Mouse (Mus musculus): ENCODE results near the gene Ralbp1. TPM values are rescaled to one million over a fixed set of nuclear protein-coding genes. Genes with fewer than 3 reads are reported as not detected.
A peak's percentile ranks its signal among the peaks of the same experiment; 100 is the strongest.

The Ralbp1 gene
- polyA plus RNA-seq, 1 experiment from 2014 or later: 35.4 TPM

DNA sequence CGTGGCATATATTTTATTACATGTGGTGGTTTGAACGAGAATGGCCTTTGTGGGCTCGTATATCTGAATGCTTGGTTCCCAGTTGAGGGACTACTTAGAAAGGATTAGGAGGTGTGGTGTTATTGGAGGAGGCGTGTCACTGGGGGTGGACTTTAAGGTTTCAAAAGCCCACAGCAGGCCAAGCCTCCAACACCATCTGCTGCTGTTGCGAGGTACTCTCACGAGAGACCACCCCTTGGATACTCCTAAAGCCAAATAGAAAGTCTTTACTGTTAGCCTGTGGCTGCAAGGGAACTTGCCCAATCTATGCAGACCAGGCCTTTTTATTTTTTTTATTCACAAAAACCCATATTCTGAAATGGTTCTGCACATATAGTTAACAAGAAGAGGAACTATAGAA, 36.4 kb upstream of the Ralbp1 start:
- H3K36me3 ChIP-seq (ENCODE audit: control insufficient read depth, insufficient read depth, low read length): peaks cover 2% of the 10 kb centered on the region
- no peaks in the 10 kb centered on the region for H3K4me1 ChIP-seq (replicated peaks; ENCODE audit: control insufficient read depth, insufficient read depth, low read length)
- ATAC-seq (replicated peaks; ENCODE audit: low FRiP score): no peak
- H3K9ac ChIP-seq (ENCODE audit: low read length): no peak overlapping the region
- no peaks in the 10 kb centered on the region for H3K27me3 ChIP-seq (ENCODE audit: control insufficient read depth, insufficient read depth, low read length)
- no peak overlapping the region for H3K4me2 ChIP-seq (ENCODE audit: low read depth, low read length, severe bottlenecking)
- H3K4me3 ChIP-seq (ENCODE audit: low read depth, low read length): no peak overlapping the region
- no peak overlapping the region for H3K27ac ChIP-seq (ENCODE audit: low read depth, low read length)
- WGBS: 80% methylated on average over 6 of the region's 6 CpGs
- no peak for DNase-seq (ENCODE audit: low spot score)
- no peaks in the 10 kb centered on the region for H3K9me3 ChIP-seq (ENCODE audit: control insufficient read depth, low read length)

DNA sequence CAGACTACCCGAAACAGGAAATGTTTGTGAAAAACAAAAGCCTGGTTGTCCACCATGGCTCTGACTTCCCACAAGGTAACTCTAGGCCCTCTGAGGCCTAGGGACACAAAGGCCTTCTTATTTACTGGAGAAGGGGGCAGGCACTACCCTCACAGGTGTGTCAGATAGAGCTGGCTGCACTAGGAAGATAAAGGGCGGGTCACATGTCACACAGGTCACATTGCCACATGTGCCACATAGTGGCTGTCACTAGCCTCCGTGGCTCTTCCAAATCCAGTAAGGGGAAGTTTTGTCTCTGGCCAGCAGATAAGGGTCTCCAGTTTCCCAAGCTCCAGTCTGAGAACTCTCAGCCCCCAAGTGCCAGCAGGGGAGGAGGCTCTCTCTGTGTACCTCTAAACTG, 33.6 kb upstream of the Ralbp1 start:
- 80% methylated on average over 3 of the region's 3 CpGs for WGBS

DNA sequence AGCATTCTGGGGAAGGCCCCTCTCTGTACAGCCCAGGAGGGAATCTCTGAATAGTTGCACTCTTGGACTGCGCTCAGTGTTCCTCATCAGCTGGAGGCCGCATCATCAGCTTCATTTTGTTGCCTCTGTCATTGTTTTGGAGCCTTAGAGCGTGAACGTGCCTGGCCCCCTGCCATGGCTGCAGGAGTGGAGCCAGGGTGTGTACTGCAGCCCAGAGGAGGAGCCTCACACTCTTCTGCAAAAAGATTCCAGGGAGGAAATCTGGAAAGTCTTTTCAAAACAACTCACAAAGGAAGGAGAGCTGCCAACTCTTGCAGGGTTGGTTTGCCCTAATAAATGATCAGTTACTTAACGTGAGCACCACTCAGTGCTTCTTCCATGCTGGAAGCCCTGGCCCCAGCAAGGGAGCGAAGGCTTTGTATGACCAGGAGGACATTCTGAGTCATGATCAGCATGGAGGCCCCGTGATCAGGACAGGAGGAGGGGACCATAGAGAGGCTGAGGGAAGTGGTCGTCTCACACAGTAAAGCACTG, 30.6 kb upstream of the Ralbp1 start:
- ATAC-seq (replicated peaks; ENCODE audit: low FRiP score): peak; percentile 92
- Histone ChIP-seq H3K9me3 (ENCODE audit: control insufficient read depth, low read length) (no peaks in the 10 kb centered on the region), H3K36me3 (ENCODE audit: control insufficient read depth, insufficient read depth, low read length) (no peaks in the 10 kb centered on the region), H3K27me3 (ENCODE audit: control insufficient read depth, insufficient read depth, low read length) (no peaks in the 10 kb centered on the region), H3K9ac (ENCODE audit: low read length) (no peak overlapping the region), H3K4me2 (ENCODE audit: low read depth, low read length, severe bottlenecking) (no peak overlapping the region), H3K27ac (ENCODE audit: low read depth, low read length) (peak overlapping the region; percentile 80), H3K4me3 (ENCODE audit: low read depth, low read length) (no peak overlapping the region), H3K4me1 (replicated peaks; ENCODE audit: control insufficient read depth, insufficient read depth, low read length) (peaks cover 5% of the 10 kb centered on the region; the same call in 1 of the 2 replicates)
- peak; percentile 77 for DNase-seq (ENCODE audit: low spot score)
- 19% methylated on average over 8 of the region's 8 CpGs for WGBS

More for the DNA sequence above, 33.6 kb upstream of the Ralbp1 start:
- peaks cover 2% of the 10 kb centered on the region for H3K36me3 ChIP-seq (ENCODE audit: control insufficient read depth, insufficient read depth, low read length)
- H3K9me3 ChIP-seq (ENCODE audit: control insufficient read depth, low read length): no peaks in the 10 kb centered on the region
- H3K9ac ChIP-seq (ENCODE audit: low read length): no peak overlapping the region
- ATAC-seq (replicated peaks; ENCODE audit: low FRiP score) (no peak), DNase-seq (ENCODE audit: low spot score) (no peak)
- no peaks in the 10 kb centered on the region for H3K27me3 ChIP-seq (ENCODE audit: control insufficient read depth, insufficient read depth, low read length)
- no peak overlapping the region for H3K4me2 ChIP-seq (ENCODE audit: low read depth, low read length, severe bottlenecking)
- H3K27ac ChIP-seq (ENCODE audit: low read depth, low read length): no peak overlapping the region
- H3K4me1 ChIP-seq (replicated peaks; ENCODE audit: control insufficient read depth, insufficient read depth, low read length): peaks cover 5% of the 10 kb centered on the region; the same call in 1 of the 2 replicates
- H3K4me3 ChIP-seq (ENCODE audit: low read depth, low read length): no peak overlapping the region

DNA sequence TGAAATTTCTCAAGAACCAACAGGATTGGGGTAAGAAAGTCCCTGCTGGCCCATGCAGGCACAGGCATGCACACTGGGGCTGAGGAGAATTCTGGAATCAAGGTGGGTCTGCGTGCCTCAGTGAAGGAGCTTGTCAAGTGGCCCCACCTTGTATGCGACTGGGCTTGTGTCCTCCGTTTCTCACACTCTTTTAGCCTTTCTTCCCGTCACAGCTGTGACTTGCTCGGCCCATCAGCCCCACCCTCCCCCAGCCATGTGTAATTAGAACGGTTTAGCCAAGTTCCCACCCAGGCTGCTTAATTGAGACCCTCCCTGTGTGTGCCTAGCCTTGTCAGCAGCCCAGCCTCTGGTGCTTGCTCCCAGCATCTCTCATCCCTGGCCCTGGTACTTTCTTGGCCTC, 28.5 kb upstream of the Ralbp1 start:
- H3K9me3 ChIP-seq (ENCODE audit: control insufficient read depth, low read length): no peaks in the 10 kb centered on the region
- WGBS: 36% methylated on average over 6 of the region's 6 CpGs
- no peak overlapping the region for H3K4me2 ChIP-seq (ENCODE audit: low read depth, low read length, severe bottlenecking)
- H3K36me3 ChIP-seq (ENCODE audit: control insufficient read depth, insufficient read depth, low read length): no peaks in the 10 kb centered on the region
- H3K27me3 ChIP-seq (ENCODE audit: control insufficient read depth, insufficient read depth, low read length): no peaks in the 10 kb centered on the region
- no peak overlapping the region for H3K4me3 ChIP-seq (ENCODE audit: low read depth, low read length)
- ATAC-seq (replicated peaks; ENCODE audit: low FRiP score) (0 out of 2 replicates have a peak, but pooled peaks have one; percentile 24), DNase-seq (ENCODE audit: low spot score) (no peak)
- no peak overlapping the region for H3K9ac ChIP-seq (ENCODE audit: low read length)
- peaks cover 5% of the 10 kb centered on the region; the same call in 1 of the 2 replicates for H3K4me1 ChIP-seq (replicated peaks; ENCODE audit: control insufficient read depth, insufficient read depth, low read length)
- H3K27ac ChIP-seq (ENCODE audit: low read depth, low read length): no peak overlapping the region

DNA sequence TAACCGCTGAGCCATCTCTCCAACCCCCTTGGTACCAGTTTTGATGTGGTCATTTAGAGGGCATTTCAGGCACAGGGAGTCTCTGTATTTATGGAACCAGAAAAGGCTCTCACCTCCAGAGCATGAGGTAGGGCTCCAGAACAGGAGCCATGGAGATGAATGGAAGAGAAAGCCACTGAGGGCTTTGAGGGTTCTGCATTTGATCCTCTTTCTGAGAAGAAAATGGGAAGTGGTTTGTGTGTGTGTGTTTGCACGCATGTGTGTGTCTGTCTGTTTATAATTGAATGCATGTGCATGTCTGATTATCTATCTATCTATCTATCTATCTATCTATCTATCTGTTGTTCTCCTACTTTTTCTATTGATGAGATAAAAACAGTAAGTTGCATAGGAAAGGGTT, 26.6 kb upstream of the Ralbp1 start:
- Histone ChIP-seq H3K4me1 (replicated peaks; ENCODE audit: control insufficient read depth, insufficient read depth, low read length) (peaks cover 5% of the 10 kb centered on the region; the same call in 1 of the 2 replicates), H3K4me2 (ENCODE audit: low read depth, low read length, severe bottlenecking) (no peak overlapping the region), H3K27me3 (ENCODE audit: control insufficient read depth, insufficient read depth, low read length) (no peaks in the 10 kb centered on the region), H3K36me3 (ENCODE audit: control insufficient read depth, insufficient read depth, low read length) (no peaks in the 10 kb centered on the region), H3K4me3 (ENCODE audit: low read depth, low read length) (no peak overlapping the region), H3K9me3 (ENCODE audit: control insufficient read depth, low read length) (no peaks in the 10 kb centered on the region), H3K27ac (ENCODE audit: low read depth, low read length) (no peak overlapping the region), H3K9ac (ENCODE audit: low read length) (no peak overlapping the region)
- WGBS: 84% methylated on average over 2 of the region's 2 CpGs
- ATAC-seq (replicated peaks; ENCODE audit: low FRiP score) (no peak), DNase-seq (ENCODE audit: low spot score) (no peak)

DNA sequence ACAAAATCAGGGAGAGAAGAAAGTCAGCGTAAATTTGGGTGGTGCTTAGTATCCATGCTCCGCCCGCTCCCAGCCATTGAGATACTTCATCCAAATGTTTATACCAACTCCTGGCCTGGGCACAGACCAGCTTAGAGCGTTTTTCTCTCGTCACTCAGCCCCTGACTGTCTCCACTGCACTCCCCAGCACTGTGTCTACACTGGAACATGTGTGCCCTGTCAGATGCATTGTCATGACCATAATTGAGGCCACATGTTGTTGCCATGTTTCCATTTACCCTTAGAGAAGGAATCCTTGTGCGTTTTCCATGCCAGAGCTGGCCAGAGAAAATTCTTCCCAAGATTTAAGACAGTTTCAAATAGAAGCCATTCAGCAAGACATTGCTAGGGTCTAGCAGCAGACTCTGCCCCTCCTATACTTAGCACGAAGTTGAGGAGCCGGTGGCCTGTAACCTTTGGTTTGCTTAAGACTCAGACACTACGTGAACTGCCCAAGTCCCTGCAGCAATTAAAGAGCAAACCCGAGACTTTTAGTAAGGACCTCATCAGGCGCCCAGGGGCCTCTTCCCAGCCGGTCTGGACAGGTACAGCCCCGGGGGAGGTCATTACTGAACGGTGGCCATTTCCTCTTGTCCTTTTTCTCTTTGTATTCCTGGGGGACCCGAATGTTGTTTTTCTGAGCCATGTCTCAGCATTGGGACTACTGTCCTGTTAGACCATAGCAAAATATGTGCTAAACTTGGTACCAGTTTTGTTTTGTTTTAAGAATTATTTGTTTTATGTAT, 25.9 kb upstream of the Ralbp1 start:
- Histone ChIP-seq H3K9ac (ENCODE audit: low read length) (no peak overlapping the region), H3K4me1 (replicated peaks; ENCODE audit: control insufficient read depth, insufficient read depth, low read length) (peaks cover 5% of the 10 kb centered on the region; the same call in 1 of the 2 replicates), H3K27me3 (ENCODE audit: control insufficient read depth, insufficient read depth, low read length) (no peaks in the 10 kb centered on the region), H3K36me3 (ENCODE audit: control insufficient read depth, insufficient read depth, low read length) (no peaks in the 10 kb centered on the region), H3K27ac (ENCODE audit: low read depth, low read length) (no peak overlapping the region), H3K9me3 (ENCODE audit: control insufficient read depth, low read length) (no peaks in the 10 kb centered on the region), H3K4me2 (ENCODE audit: low read depth, low read length, severe bottlenecking) (no peak overlapping the region), H3K4me3 (ENCODE audit: low read depth, low read length) (no peak overlapping the region)
- 77% methylated on average over 15 of the region's 15 CpGs for WGBS
- no peak for DNase-seq (ENCODE audit: low spot score)
- ATAC-seq (replicated peaks; ENCODE audit: low FRiP score): no peak

DNA sequence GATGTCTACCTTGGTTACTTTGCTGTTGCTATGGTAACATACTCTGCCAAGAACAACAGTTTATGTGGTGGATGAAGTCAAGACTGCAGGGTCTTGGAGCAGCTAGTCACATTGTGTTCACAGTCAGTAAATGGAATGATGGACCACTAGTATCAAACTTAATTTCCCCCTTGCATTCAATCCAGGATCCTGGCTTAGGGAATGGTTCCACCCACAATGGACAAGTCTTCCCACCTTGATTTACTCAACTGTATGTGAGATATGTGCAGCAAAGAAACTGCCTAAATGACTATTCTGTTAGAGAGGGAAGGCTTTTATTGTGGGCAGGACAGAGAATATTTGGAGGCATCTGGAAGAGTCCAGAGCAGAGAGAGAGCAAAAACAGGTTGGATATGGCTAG, 22.7 kb upstream of the Ralbp1 start:
- H3K9me3 ChIP-seq (ENCODE audit: control insufficient read depth, low read length): no peaks in the 10 kb centered on the region
- H3K4me1 ChIP-seq (replicated peaks; ENCODE audit: control insufficient read depth, insufficient read depth, low read length): no peaks in the 10 kb centered on the region
- no peaks in the 10 kb centered on the region for H3K27me3 ChIP-seq (ENCODE audit: control insufficient read depth, insufficient read depth, low read length)
- no peak overlapping the region for H3K4me2 ChIP-seq (ENCODE audit: low read depth, low read length, severe bottlenecking)
- no peak overlapping the region for H3K27ac ChIP-seq (ENCODE audit: low read depth, low read length)
- no peak for DNase-seq (ENCODE audit: low spot score)
- no peak overlapping the region for H3K4me3 ChIP-seq (ENCODE audit: low read depth, low read length)
- no peak for ATAC-seq (replicated peaks; ENCODE audit: low FRiP score)
- no peaks in the 10 kb centered on the region; the same call in 1 of the 2 replicates for H3K36me3 ChIP-seq (ENCODE audit: control insufficient read depth, insufficient read depth, low read length)
- no peak overlapping the region for H3K9ac ChIP-seq (ENCODE audit: low read length)

DNA sequence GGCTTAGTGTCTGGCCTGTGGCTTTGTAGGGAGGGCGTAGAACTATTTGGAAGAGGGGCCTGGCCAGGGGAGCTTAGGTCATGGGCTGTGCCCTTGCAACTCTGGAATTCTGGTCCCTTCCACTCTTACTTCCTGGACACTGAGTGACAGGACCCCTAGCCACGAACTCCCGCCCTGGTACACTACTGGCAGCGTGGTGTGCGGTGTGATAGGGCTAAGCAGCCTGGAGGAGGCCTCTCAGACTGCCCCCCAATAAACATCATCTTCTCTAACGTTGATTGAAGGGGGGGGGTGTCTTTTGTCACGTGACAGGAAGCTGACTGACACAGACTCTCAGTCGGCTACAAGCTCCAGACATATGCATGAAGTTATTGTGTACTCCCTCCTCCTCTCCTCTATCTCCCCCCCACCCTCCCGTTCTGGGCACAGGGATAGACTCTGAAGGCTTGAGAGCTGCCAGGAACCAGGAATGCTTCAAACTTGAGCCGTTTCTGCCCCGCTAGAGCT, 21.4 kb upstream of the Ralbp1 start:
- Histone ChIP-seq H3K27me3 (ENCODE audit: control insufficient read depth, insufficient read depth, low read length) (no peaks in the 10 kb centered on the region), H3K4me2 (ENCODE audit: low read depth, low read length, severe bottlenecking) (no peak overlapping the region), H3K9me3 (ENCODE audit: control insufficient read depth, low read length) (no peaks in the 10 kb centered on the region), H3K27ac (ENCODE audit: low read depth, low read length) (no peak overlapping the region), H3K36me3 (ENCODE audit: control insufficient read depth, insufficient read depth, low read length) (no peaks in the 10 kb centered on the region; the same call in 1 of the 2 replicates), H3K9ac (ENCODE audit: low read length) (no peak overlapping the region), H3K4me1 (replicated peaks; ENCODE audit: control insufficient read depth, insufficient read depth, low read length) (no peaks in the 10 kb centered on the region), H3K4me3 (ENCODE audit: low read depth, low read length) (no peak overlapping the region)
- DNase-seq (ENCODE audit: low spot score): no peak
- no peak for ATAC-seq (replicated peaks; ENCODE audit: low FRiP score)
- WGBS: 77% methylated on average over 11 of the region's 11 CpGs

All from forebrain, embryonic 11.5 days (tissue).